Mouse (Mus musculus): ENCODE measurements around the gene Uhrf1bp1. TPM values are rescaled to one million over a fixed set of nuclear protein-coding genes. Genes with fewer than 3 reads are reported as not detected.

The Uhrf1bp1 gene
- polyA plus RNA-seq, 1 experiment = 11.2 TPM

DNA sequence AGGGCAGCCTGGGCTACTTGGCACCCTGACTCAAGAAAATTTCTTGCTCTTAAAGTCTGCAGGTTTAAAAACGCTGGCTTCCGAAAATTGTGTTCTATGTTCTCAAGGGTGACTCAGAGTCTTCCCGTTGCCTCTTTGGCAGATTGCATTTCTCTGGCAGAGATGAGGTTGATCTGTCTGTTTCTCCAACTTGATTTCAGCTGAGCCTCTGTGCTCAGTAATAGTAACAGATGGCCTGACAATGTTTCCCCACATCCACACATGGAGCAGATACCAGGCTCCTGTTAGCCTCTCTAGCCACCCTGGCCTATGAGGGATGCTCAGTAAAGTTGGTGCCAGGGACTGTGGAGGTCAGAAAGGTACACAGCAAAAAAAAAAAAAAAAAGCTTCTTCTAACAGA is 15.6 kb downstream of the Uhrf1bp1 start:
- Histone ChIP-seq H3K4me1 (ENCODE audit: control insufficient read depth, insufficient read depth, insufficient read length, low read length) (peaks cover 4% of the 10 kb centered on the region; the same call in 1 of the 2 replicates), H3K27ac (replicated peaks; ENCODE audit: low read depth, low read length) (no peak overlapping the region), H3K4me3 (ENCODE audit: insufficient read depth, low read depth, low read length) (no peak overlapping the region)

- Histone ChIP-seq H3K4me1 (ENCODE audit: control insufficient read depth, insufficient read depth, insufficient read length, low read length) (peaks cover 7% of the 10 kb centered on the region), H3K4me3 (ENCODE audit: insufficient read depth, low read depth, low read length) (no peak overlapping the region), H3K27ac (replicated peaks; ENCODE audit: low read depth, low read length) (no peak overlapping the region)
These were observed 17.3 kb downstream of the Uhrf1bp1 start for GRCm38 (mm10) chr17:27873583-27873982.

DNA sequence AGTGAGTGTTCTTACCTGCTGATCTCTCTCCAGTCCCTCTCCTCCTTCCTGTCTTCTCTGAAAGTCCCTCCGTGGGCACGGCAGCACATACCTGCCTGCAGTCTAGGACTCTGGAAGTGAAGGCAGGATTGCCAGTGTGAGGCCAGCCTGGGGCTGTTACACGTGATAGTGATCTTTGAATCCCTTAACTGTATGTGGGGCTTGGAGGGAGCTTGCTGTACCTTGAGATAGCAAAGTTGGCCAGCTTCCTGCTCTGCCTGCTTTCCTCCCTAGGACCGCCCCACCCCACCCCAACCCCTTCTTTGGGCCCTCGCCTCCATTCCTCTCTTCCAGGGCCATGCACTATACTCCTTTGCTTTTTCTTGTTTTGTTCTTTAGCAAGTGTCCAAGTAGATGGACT is 18.3 kb downstream of the Uhrf1bp1 start:
- Histone ChIP-seq H3K4me1 (ENCODE audit: control insufficient read depth, insufficient read depth, insufficient read length, low read length) (peaks cover 7% of the 10 kb centered on the region), H3K4me3 (ENCODE audit: insufficient read depth, low read depth, low read length) (no peak overlapping the region), H3K27ac (replicated peaks; ENCODE audit: low read depth, low read length) (no peak overlapping the region)

- H3K4me3 ChIP-seq (ENCODE audit: insufficient read depth, low read depth, low read length) = no peak overlapping the region
- no peak overlapping the region for H3K27ac ChIP-seq (replicated peaks; ENCODE audit: low read depth, low read length)
- peaks cover 6% of the 10 kb centered on the region for H3K4me1 ChIP-seq (ENCODE audit: control insufficient read depth, insufficient read depth, insufficient read length, low read length)
These were observed 25.3 kb downstream of the Uhrf1bp1 start for GRCm38 (mm10) chr17:27881518-27881917.

DNA sequence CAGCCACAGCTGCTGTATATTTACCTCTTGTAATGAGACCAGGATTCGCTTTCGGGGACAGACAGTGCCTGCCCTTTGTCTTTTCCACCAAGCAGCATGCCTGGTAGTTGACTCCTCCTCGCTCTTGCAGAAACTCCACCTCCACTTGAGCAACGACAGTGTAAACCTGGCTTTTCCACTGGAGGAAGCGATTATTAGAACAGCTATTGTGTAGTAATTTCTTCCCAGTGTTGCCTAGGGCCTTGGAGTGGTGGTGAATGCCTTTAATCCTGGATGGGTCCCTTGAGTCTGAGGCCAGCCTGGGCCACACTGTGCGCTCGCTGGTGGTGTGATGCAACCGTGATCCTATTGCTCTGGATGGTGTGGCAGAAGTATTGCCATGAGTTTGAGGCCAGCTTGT is 26.9 kb downstream of the Uhrf1bp1 start:
- no peak overlapping the region for H3K4me3 ChIP-seq (ENCODE audit: insufficient read depth, low read depth, low read length)
- H3K4me1 ChIP-seq (ENCODE audit: control insufficient read depth, insufficient read depth, insufficient read length, low read length) = peaks cover 10% of the 10 kb centered on the region; the same call in 1 of the 2 replicates
- H3K27ac ChIP-seq (replicated peaks; ENCODE audit: low read depth, low read length) = 0 out of 2 replicates have a peak overlapping the region, but pooled peaks have one; percentile 13

- Histone ChIP-seq H3K27ac (replicated peaks; ENCODE audit: low read depth, low read length) (no peak overlapping the region), H3K4me1 (ENCODE audit: control insufficient read depth, insufficient read depth, insufficient read length, low read length) (peaks cover 10% of the 10 kb centered on the region; the same call in 1 of the 2 replicates), H3K4me3 (ENCODE audit: insufficient read depth, low read depth, low read length) (no peak overlapping the region)
These were observed 27.8 kb downstream of the Uhrf1bp1 start for GRCm38 (mm10) chr17:27883994-27884393.

GRCm38 (mm10) chr17:27886499-27887210 is 30.4 kb downstream of the Uhrf1bp1 start:
- Histone ChIP-seq H3K4me1 (ENCODE audit: control insufficient read depth, insufficient read depth, insufficient read length, low read length) (peaks cover 10% of the 10 kb centered on the region; the same call in 1 of the 2 replicates), H3K27ac (replicated peaks; ENCODE audit: low read depth, low read length) (0 out of 2 replicates have a peak overlapping the region, but pooled peaks have one; percentile 35), H3K4me3 (ENCODE audit: insufficient read depth, low read depth, low read length) (no peak overlapping the region)

DNA sequence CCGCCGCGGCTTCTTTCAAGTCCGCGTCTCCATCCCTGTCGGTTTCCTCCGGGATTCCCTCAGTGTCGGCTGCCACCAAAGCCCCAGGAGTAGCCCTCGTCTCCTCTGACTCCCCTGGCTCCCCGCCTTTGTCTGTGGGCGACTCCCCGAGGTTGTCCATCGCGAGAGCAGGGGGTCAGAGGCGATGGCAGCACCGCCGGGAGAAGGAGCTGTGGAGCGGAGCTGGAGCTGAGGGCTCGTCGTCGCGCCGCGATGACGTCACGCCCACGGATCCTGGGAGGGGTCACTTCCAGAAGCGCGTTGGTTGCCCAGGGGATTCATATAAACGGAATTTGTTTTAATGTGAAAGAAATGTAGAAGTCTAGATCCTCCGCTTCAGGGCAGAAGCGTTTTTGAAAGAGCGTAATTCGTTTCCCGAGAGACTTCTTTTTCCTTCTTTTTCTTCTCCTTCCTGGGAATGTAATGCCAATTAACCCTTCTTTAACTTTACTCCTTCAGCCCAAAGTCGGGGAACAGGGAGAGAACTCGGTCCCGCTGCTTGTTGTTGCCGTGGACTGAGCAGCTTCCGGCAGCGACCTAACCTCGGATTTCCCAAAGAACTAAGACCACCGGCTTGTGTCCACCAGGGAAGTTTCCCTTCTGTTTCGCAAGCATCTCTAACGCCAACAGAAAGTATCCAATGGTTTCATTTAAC is 51.4 kb downstream of the Uhrf1bp1 start:
- Histone ChIP-seq H3K27ac (replicated peaks; ENCODE audit: low read depth, low read length) (peak overlapping the region; percentile 69), H3K4me1 (ENCODE audit: control insufficient read depth, insufficient read depth, insufficient read length, low read length) (peaks cover 3% of the 10 kb centered on the region; the same call in 1 of the 2 replicates), H3K4me3 (ENCODE audit: insufficient read depth, low read depth, low read length) (peak overlapping the region; percentile 91)

DNA sequence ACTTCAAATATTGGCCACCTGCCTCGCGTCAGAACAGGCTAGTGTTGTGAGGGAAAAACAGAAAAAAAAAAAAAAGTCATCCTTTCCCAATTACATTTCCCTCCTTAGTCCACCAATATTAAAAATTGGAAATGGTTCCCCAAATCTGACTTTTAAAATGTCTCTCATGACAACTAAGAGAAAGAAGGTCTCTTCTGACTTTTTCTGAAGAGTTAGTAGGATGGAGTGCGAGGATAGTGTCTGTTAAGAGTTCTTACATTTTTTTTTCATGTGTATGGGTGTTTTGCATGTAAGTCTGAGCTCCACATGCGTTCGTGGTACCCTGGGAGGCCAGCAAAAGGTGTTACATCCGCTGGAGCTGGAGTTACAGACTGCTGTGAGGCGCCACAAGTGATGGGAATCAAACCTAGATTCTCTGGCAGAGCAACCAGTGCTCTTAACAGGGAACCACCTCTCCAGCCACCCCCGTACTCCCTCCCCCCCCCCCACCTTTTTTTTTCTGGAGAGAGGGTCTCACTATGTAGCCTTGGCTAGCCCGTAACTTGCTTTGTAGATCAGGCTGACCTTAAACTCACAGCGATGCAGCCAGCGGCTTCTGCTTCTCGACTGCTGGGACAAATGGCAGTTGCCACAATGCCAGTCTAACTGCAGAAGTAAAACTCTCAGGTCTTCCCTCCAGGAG is 52.1 kb downstream of the Uhrf1bp1 start:
- peak overlapping the region; percentile 99 for H3K4me3 ChIP-seq (ENCODE audit: insufficient read depth, low read depth, low read length)
- peaks cover 3% of the 10 kb centered on the region; the same call in 1 of the 2 replicates for H3K4me1 ChIP-seq (ENCODE audit: control insufficient read depth, insufficient read depth, insufficient read length, low read length)
- H3K27ac ChIP-seq (replicated peaks; ENCODE audit: low read depth, low read length) = peak overlapping the region; percentile 69

DNA sequence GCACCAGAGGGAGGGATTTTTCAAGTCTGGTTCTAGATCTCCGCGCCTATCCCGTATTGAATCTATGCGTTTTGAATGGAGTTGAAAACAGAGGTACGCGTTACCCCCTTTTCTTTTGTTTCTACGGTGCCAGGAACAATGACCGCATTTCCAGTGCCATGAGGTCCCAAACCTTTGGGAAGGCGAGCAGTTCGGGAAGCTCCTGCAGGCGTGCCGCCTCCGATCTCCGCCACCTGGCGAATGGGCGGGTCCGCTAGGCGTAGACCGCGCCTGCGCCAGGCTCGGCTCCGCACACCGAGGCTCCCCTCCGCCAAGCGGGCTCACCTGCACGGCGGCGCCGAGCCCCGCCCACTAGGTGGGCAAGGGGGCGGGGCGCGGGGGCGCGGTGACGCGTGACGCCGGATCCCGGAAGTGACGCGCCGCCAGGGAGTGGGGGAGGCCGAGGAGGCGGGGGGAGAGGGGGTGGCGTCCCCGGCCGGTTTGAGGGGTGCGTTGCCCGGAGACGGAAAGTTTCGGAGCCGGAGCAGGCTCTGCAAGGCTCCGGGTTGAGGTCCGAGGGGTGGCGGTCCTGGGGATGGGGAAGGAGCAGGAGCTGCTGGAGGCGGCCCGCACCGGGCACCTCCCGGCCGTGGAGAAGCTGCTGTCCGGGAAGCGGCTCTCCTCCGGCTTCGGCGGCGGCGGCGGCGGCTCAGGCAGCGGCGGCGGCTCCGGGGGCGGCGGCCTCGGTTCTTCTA is 52.8 kb downstream of the Uhrf1bp1 start, which contains the start of gene Anks1:
TSS of gene Anks1 (plus strand) at position 419 of the 734 bp plus-strand sequence.
- Histone ChIP-seq H3K27ac (replicated peaks; ENCODE audit: low read depth, low read length) (peak within 1 kb of the TSS; percentile 70), H3K4me3 (ENCODE audit: insufficient read depth, low read depth, low read length) (peak within 1 kb of the TSS; percentile 99), H3K4me1 (ENCODE audit: control insufficient read depth, insufficient read depth, insufficient read length, low read length) (peaks cover 3% of the 10 kb centered on the region; the same call in 1 of the 2 replicates)

DNA sequence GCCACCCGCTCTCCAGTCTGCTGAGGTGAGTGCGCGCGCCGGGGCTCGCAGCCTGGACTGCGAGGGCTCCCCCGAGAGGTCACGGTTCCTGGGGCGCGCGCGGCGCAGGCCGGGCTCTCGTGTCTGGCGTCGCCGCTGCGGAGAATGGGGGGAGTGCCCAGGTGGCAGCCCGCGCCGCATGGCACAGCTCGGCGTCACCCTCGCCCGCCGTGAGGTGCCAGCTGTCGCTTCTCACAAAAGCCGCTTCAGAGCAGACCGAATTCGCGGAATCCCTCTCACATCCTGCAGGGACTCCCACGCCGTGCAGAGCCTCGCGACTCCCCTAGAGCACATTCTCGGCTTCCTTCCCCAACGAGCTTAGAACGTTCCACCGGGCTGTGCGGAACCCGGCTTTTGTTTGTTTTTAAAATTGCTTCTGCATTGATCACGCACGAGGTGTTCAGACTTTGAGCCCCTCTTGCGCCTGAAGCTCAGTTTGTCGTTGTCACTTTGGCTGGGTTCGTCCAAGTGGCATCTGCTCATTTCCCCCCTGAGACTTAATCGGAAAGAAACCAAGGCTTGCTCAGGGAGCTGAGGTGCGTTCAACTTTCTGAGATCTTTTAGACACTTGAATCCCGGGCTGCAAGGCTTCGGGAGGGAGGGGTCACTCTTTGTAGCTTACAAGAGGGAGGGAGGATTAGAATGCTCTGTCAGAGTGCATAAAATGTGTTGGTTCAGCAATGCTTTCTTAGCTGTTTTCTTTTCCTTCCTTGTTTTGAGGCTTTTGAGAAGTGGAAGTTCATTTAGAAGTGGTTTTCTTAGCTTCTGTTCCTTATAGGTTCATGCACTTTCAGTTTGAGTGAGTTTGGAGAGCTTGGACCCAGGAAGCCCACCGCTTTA is 53.6 kb downstream of the Uhrf1bp1 start, which contains the start of gene Taf11:
TSS of gene Taf11 (minus strand) at position 223 of the 879 bp plus-strand sequence.
- peak within 1 kb of the TSS; percentile 70 for H3K27ac ChIP-seq (replicated peaks; ENCODE audit: low read depth, low read length)
- H3K4me1 ChIP-seq (ENCODE audit: control insufficient read depth, insufficient read depth, insufficient read length, low read length) = peaks cover 3% of the 10 kb centered on the region; the same call in 1 of the 2 replicates
- peak within 1 kb of the TSS; percentile 99 for H3K4me3 ChIP-seq (ENCODE audit: insufficient read depth, low read depth, low read length)

- H3K27ac ChIP-seq (replicated peaks; ENCODE audit: low read depth, low read length) = no peak overlapping the region; the same call in 1 of the 2 replicates
These were observed 55.1 kb downstream of the Uhrf1bp1 start for GRCm38 (mm10) chr17:27911371-27911770.

DNA sequence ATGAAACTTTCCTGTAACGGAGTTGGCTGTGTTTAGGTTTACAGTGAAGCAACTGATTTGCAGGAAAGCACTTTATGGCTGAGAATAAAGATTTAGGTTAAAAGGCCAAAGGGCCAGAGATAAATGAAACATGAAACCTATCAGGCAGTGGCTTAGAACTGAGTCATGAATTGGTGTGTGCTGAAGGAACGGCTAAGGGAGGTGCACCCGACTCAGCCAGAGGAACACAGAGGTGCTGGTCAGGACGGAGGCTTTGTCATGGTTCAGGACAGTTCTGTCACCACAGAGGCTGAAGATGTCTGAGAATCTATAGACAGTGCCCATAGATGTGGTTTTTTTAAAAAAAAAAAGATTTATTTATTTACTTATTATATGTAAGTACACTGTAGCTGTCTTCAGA is 58.5 kb downstream of the Uhrf1bp1 start:
- no peak overlapping the region for H3K4me3 ChIP-seq (ENCODE audit: insufficient read depth, low read depth, low read length)
- H3K4me1 ChIP-seq (ENCODE audit: control insufficient read depth, insufficient read depth, insufficient read length, low read length) = peaks cover 3% of the 10 kb centered on the region; the same call in 1 of the 2 replicates
- no peak overlapping the region for H3K27ac ChIP-seq (replicated peaks; ENCODE audit: low read depth, low read length)

More at GRCm38 (mm10) chr17:27911371-27911770, 55.1 kb downstream of the Uhrf1bp1 start:
- Histone ChIP-seq H3K4me1 (ENCODE audit: control insufficient read depth, insufficient read depth, insufficient read length, low read length) (peaks cover 3% of the 10 kb centered on the region; the same call in 1 of the 2 replicates), H3K4me3 (ENCODE audit: insufficient read depth, low read depth, low read length) (0 out of 2 replicates have a peak overlapping the region, but pooled peaks have one; percentile 13)

Data from brown adipose tissue, adult 24 weeks (tissue).